Mouse (Mus musculus) G1E (cell line): ENCODE measurements around the gene 9130230L23Rik. TPM values are rescaled to one million over a fixed set of nuclear protein-coding genes. Genes with fewer than 3 reads are reported as not detected.

ENCODE experiments used
- ATAC-seq: 2 replicates; pipeline ENCODE4 v1.8.0; 2016; ENCODE audit warnings: mild to moderate bottlenecking; ENCODE audit not compliant: insufficient number of reproducible peaks, poor library complexity, low FRiP score, severe bottlenecking; ENCODE audit errors: extremely low read depth
- DNase-seq: peaks from one replicate; pipeline ENCODE4 v3.0.0; 2012; ENCODE audit warnings: low spot score
- H3K27me3 ChIP-seq: 2 replicates; pipeline ENCODE4 v1.6.1; 2012; ENCODE audit warnings: mild to moderate bottlenecking, low read length, inconsistent platforms; ENCODE audit not compliant: insufficient read depth
- H3K36me3 ChIP-seq: replicated peaks from 2 replicates; pipeline ENCODE3; 2012; ENCODE audit warnings: mild to moderate bottlenecking, inconsistent platforms
- H3K4me1 ChIP-seq: 2 replicates; pipeline ENCODE4 v1.6.1; 2012; ENCODE audit warnings: low read depth, low read length, inconsistent platforms, mixed read lengths; ENCODE audit not compliant: insufficient read depth
- H3K4me3 ChIP-seq: 2 replicates; pipeline ENCODE4 v1.5.1; 2012; ENCODE audit warnings: low read depth, mild to moderate bottlenecking, inconsistent platforms, low read length, moderate library complexity, mixed read lengths
- H3K9me3 ChIP-seq: replicated peaks from 2 replicates; pipeline ENCODE4 v1.6.1; 2012; ENCODE audit warnings: inconsistent platforms
- CTCF ChIP-seq: IDR thresholded peaks from 2 replicates; pipeline ENCODE4 v1.5.1; 2012; ENCODE audit warnings: low read depth, low read length, inconsistent platforms, mixed read lengths
- GATA1 ChIP-seq: IDR thresholded peaks from 2 replicates; pipeline ENCODE4 v1.6.1; 2012; ENCODE audit warnings: borderline replicate concordance, low read length, inconsistent platforms, mixed read lengths
- GATA2 ChIP-seq: IDR thresholded peaks from 2 replicates; pipeline ENCODE4 v1.6.1; 2012; ENCODE audit warnings: low read depth, low read length, inconsistent platforms, borderline replicate concordance
- POLR2AphosphoS5 ChIP-seq: IDR thresholded peaks from 2 replicates; pipeline ENCODE4 v1.6.1; 2012; ENCODE audit warnings: low read depth, low read length, inconsistent platforms; ENCODE audit not compliant: insufficient replicate concordance
- TAL1 ChIP-seq: conservative IDR thresholded peaks from 2 replicates; pipeline ENCODE4 v1.6.1; 2012; ENCODE audit warnings: low read depth, low read length, inconsistent platforms, mixed read lengths
- polyA plus RNA-seq: library from polyadenylated mRNA; stranded (reverse); fragments of >175 nt; gene quantifications from 2 replicates; pipeline ENCODE4 v1.2.3, GENCODE M21; 2012
- total RNA-seq, 2 experiments: library from RNA; stranded (forward) in 1 of 2; stranded (reverse) in 1 of 2; fragments of 200-1000 nt in 1 of 2; fragments of >200 nt in 1 of 2; fragmentation: Nextera tagmentation in 1 of 2; gene quantifications; 2 replicates each; pipeline ENCODE4 v1.2.3; 2014 to 2017

9130230L23Rik gene
- total and polyA plus RNA-seq, 3 experiments: 0.49 TPM; not detected in 2

DNA sequence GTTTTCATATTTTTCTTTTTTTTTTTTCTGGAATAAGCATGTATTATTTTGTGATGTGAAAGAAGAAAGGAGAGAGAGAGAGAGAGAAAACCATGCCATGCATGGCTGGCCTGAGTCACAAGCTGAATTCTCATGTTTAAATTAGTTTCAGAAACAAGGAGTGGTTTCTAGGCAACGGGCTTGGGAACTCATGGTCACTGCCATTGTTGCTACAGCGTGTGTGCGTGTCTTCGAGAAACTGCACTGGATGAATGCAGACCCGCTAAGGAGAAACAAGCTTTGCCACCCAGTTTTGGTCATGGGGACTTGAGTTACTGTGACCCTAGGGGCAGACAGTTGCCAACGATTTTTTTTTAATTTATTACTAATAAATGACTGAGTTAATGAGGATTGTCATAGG lies 53.8 kb downstream of the 9130230L23Rik start:
- Histone ChIP-seq H3K4me1 (peaks cover 8% of the 10 kb centered on the region), H3K36me3 (no peaks in the 10 kb centered on the region), H3K4me3 (no peak overlapping the region), H3K9me3 (no peaks in the 10 kb centered on the region), H3K27me3 (peaks cover 13% of the 10 kb centered on the region)
- ATAC-seq (no peak), DNase-seq (no peak)
- TF ChIP-seq TAL1 (no peak), CTCF (no peak), GATA1 (no peak), POLR2AphosphoS5 (no peak)

DNA sequence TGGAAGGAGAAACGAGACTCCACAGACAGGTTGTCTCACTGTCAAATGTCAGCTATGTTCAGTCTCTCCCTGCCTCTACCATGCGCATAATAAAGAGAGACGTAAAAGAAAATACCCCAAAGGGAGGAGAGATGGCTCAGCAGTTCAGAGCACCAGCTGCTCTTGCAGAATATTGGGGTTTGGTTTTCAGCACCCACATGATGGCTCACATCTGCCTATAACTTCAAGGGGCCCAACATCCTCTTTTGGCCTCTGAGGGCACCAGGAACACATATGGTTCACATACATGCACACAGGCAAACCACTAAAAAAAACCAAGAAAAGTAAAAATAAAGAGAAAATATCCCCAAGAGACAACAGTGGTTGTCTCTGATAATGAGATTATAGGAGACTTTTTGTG lies 54.3 kb downstream of the 9130230L23Rik start:
- Histone ChIP-seq H3K4me3 (no peak overlapping the region), H3K4me1 (peaks cover 7% of the 10 kb centered on the region; the same call in 1 of the 2 replicates), H3K27me3 (peaks cover 13% of the 10 kb centered on the region), H3K9me3 (no peaks in the 10 kb centered on the region), H3K36me3 (no peaks in the 10 kb centered on the region)
- DNase-seq (no peak), ATAC-seq (no peak)
- TF ChIP-seq GATA1: no peak
- no peak for TF ChIP-seq TAL1
- TF ChIP-seq GATA2: no peak
- TF ChIP-seq CTCF: no peak
- no peak for TF ChIP-seq POLR2AphosphoS5

- Histone ChIP-seq H3K9me3 (no peaks in the 10 kb centered on the region), H3K4me3 (no peak overlapping the region), H3K36me3 (no peaks in the 10 kb centered on the region), H3K27me3 (peaks cover 6% of the 10 kb centered on the region), H3K4me1 (peaks cover 6% of the 10 kb centered on the region; the same call in 1 of the 2 replicates)
- DNase-seq (no peak), ATAC-seq (no peak)
- TF ChIP-seq GATA2: no peak
- TF ChIP-seq TAL1: no peak
- TF ChIP-seq CTCF: no peak
- no peak for TF ChIP-seq POLR2AphosphoS5
Measured at GRCm38 (mm10) chr5:65941145-65941544, 62.9 kb downstream of the 9130230L23Rik start.

DNA sequence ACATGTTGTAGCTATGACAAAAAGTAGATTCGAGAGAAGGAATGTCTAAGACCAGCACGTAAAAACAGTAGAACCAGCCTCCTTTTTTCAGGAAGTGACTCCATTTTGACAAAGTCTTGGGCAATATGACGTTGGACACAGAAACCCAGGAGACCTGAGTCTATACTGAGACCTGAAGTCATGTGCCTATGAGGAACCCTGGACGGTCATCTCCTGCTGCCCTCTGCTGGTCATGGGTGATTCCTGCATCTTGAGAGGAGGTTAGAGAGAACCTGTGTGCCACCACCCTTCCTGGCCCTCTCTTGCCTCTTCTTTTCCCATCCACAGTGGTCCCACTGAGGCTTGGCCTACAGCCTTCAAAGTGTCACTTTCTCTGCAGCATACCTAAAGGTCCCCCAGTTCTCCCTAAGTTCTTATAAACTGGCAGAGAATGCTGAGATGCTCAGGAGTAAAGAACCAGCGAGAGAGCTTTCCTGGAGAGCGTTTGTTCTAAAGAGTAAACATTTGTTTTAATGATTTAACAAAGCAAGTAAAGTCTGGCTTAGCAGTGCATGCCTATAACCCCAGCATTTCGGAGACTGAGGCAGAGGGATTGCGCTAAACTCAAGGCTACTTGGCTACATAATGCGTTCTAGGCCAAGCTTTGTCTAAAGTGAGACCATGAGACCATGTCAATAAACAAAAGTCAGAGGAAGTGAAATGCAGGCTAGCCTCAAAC lies 65.9 kb downstream of the 9130230L23Rik start:
- no peaks in the 10 kb centered on the region for H3K36me3 ChIP-seq
- no peak overlapping the region for H3K4me3 ChIP-seq
- H3K9me3 ChIP-seq: no peaks in the 10 kb centered on the region
- H3K4me1 ChIP-seq: peaks cover 6% of the 10 kb centered on the region; the same call in 1 of the 2 replicates
- DNase-seq: peak; percentile 77
- peaks cover 8% of the 10 kb centered on the region for H3K27me3 ChIP-seq
- TF ChIP-seq GATA1 (no peak), CTCF (peak; percentile 88), POLR2AphosphoS5 (no peak), TAL1 (no peak), GATA2 (no peak)
- peak; percentile 92 for ATAC-seq

DNA sequence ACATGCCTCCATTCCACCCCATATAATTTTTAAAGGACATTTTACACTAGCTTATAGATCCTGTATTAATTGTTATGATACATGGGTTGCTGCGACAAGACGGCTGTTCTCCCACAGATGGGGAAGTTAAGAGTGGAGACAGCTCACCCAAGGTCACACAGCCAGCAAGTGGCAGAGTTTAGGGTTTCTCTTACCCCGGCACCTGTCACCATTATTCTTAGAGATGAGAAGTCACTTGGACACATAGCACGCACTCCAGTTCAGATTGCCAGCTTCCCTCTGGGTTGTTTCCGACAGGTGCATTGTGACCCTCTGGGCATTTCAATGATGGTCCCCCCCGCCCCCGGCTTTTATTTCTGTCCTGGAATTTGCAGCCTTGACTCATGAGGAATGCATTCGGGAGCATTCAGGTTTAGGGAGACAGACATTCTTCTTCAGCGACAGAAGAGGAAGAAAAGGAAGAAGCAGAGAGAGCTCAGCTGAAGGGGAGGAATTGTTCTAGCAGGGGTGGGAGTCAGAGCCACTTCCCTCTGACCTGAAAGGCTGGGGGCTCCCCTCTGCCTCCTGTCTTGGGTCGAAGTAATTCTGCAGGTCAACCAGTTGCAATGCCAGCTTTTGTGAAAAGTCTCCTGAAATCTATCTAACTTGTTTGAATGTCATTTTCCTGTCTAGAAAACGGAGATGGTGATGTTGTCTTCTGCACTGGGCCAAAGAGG lies 66.9 kb downstream of the 9130230L23Rik start:
- H3K9me3 ChIP-seq: no peaks in the 10 kb centered on the region
- no peak for TF ChIP-seq TAL1
- no peak for TF ChIP-seq CTCF
- TF ChIP-seq GATA2: no peak
- TF ChIP-seq GATA1: no peak
- no peak for TF ChIP-seq POLR2AphosphoS5
- H3K27me3 ChIP-seq: peaks cover 8% of the 10 kb centered on the region
- no peak overlapping the region for H3K4me3 ChIP-seq
- no peaks in the 10 kb centered on the region for H3K36me3 ChIP-seq
- no peak for DNase-seq
- peaks cover 6% of the 10 kb centered on the region; the same call in 1 of the 2 replicates for H3K4me1 ChIP-seq
- no peak for ATAC-seq

DNA sequence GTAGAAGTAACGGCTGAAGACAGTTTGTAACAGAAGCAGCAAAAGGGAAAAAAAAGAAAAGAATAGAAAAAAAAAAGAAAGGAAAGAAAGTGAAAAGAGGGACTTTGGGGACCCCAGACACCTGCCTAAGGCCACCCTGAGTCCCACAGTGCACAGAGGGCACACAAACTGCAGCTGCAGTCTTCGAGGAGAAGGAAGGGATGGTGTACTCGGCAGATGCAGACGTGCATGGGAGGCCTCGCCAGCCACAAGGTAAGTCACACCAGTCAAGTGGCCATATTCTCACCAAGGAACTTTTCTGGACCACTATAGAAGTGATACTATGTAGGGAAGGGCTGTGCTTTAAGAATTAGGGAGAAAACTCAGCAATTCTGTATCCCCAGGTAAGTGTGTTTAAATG lies 69.3 kb downstream of the 9130230L23Rik start, which contains the start of gene Chrna9:
TSS of gene Chrna9 (plus strand) at position 139 of the 400 bp plus-strand sequence.
- ATAC-seq (no peak), DNase-seq (no peak)
- H3K27me3 ChIP-seq: peaks cover 2% of the 10 kb centered on the region
- H3K36me3 ChIP-seq: no peaks in the 10 kb centered on the region
- H3K9me3 ChIP-seq: no peaks in the 10 kb centered on the region
- no peak within 1 kb of the TSS for H3K4me3 ChIP-seq
- peaks cover 6% of the 10 kb centered on the region; the same call in 1 of the 2 replicates for H3K4me1 ChIP-seq
- TF ChIP-seq TAL1 (no peak), CTCF (no peak), GATA2 (no peak), POLR2AphosphoS5 (no peak), GATA1 (no peak)
